Mouse (Mus musculus) layer of hippocampus, adult 2 months (tissue): Measurements from ENCODE around the gene Cmklr1. TPM values are rescaled to one million over a fixed set of nuclear protein-coding genes. Genes with fewer than 3 reads are reported as not detected.

ENCODE experiments used
- DNase-seq, 2 experiments: peaks; one replicate each; pipeline ENCODE4 v3.0.0; 2022; ENCODE audit warnings: low spot score in 2 of 2
- H3K27ac ChIP-seq: fragments of 200-600 bp; 2 replicates; pipeline ENCODE4 v1.8.1; 2022
- H3K4me3 ChIP-seq: fragments of 200-600 bp; 2 replicates; pipeline ENCODE4 v1.8.1; 2022; ENCODE audit warnings: mild to moderate bottlenecking
- CTCF ChIP-seq: fragments of 200-600 bp; conservative IDR thresholded peaks from 2 replicates; pipeline ENCODE4 v1.8.1; 2022; ENCODE audit warnings: antibody characterized with exemption, mild to moderate bottlenecking, moderate library complexity
- total RNA-seq, 2 experiments: library from RNA; stranded (reverse); gene quantifications; 2 replicates each; pipeline ENCODE4 v1.2.3; 2021

Cmklr1 gene
- total RNA-seq, 2 experiments from 2014 or later: 3.3 to 4.5 TPM

DNA sequence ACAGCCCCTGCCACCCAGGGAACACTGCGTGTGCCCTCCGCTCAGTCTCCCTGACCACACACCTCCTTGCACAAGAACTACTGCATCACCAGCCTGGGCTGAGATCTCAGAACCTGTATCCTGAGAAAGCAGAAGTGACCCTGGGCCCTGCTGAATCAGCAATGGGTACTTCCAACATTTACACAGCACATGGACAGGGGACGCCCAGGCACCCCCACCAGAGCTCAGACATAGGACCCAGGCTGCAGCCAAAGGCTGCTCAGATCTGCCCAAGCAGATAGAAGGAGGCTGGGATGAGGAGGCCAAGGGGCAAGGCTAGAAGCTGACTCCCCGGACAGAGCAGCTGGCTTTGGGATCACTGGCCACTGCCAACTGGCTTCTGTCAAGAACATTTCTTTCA is 5.7 kb downstream of the Cmklr1 start:
- no peak overlapping the region for H3K4me3 ChIP-seq
- H3K27ac ChIP-seq: peak overlapping the region; percentile 67; the same call in 1 of the 2 replicates
- DNase-seq: peak in 1 of 2 experiments; percentile 39
- no peak for TF ChIP-seq CTCF

DNA sequence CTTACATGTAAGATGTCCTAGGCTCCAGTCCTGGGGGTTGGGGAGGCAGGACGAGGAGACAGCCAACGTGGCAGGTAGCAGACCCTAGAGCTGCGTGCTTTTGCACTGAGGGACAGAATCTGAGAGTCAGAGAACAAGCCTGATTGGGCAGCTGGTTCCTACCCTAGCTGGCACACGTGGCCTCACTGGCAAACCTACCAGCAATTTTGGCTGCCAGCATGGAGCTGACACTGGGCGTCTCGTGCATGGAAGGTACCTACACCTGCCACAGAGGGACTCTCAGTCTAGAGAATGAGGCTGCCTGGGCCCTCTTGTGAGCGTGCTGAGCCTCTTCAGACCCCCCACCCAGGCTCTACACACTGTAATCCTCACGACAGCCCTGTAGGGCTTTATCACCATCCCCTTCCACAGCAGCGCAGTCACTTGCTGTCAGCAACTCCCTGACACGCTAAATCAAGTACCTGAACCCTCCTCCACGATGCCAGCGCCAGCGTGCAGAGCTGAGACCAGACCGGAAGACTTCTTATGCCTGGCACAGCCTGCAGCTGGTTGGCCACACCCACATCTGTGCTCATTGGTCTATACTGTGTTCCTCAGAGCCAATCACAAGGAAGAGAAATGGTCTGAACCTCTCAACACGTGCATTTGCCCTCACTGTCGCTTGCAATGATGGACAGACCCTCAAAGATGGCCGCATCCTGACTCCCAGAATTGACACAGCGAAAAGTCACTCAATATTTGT is 6.9 kb downstream of the Cmklr1 start:
- TF ChIP-seq CTCF: no peak
- Histone ChIP-seq H3K4me3 (peak overlapping the region; percentile 38), H3K27ac (peak overlapping the region; percentile 77)
- DNase-seq: peak; percentile 37 to 59

DNA sequence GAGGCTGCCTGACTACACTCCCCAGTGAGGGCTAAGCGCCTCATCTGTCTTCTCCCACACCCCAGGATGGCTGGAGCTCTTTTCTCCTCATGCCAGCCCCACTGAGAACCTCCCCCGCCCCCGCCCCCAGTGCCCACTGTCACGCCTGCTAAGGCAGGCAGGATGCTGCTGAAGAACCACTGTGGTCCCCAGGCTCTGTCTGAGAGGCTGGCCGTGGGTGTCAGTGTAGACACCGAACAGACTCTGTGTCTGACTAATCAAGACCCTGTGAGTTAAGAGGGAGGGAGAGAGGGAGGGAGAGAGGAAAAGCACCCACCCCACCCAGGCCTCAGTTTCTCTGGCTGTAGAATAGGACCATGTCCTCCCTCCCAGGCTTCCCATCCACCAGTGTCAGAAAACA is 9.2 kb downstream of the Cmklr1 start:
- no peak for DNase-seq

DNA sequence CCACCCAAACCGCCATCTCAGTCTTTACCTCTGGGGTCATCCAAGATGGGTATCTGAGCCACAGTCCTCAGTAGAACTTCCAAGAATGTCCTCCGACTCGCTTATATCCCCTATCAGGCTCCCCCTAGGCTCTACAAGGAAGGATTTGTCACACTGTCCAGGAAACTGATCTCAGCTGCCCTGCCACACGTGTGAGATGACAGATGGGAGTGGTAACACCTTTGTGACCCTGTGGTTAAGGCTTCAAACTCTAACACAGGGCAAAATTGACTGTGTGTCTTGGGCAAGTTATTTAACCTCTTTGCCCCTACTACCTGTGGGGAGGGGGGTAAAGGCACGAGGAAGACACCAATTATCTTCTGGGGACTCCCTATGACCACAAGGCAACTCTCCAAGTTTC is 11.1 kb downstream of the Cmklr1 start:
- no peak for DNase-seq
- Histone ChIP-seq H3K27ac (no peak overlapping the region), H3K4me3 (no peak overlapping the region)
- TF ChIP-seq CTCF: no peak

More for the DNA sequence above, 9.2 kb downstream of the Cmklr1 start:
- Histone ChIP-seq H3K27ac (peak overlapping the region; percentile 41; the same call in 1 of the 2 replicates), H3K4me3 (no peak overlapping the region)
- no peak for TF ChIP-seq CTCF

DNA sequence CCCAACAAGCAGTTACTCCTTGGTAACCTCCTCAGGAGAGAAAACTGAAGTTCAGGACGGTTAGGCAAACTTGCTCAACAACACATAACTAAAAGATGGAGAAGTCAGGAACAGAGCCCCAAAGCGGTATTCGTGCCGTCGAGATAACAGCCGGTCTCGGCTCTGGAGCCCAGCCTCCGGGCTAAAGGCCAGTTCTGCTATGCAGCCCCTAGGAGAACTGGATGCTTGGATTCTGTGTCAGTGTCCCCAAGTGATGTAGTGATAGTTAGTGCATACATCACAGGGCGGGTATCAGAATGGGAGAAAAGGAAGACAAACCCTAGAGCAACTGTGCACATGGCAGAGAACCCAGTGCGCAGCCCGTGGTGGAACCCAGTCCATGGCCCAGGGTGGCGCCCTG is 12.2 kb downstream of the Cmklr1 start:
- TF ChIP-seq CTCF: no peak
- no peak for DNase-seq
- Histone ChIP-seq H3K27ac (peak overlapping the region; percentile 52; the same call in 1 of the 2 replicates), H3K4me3 (no peak overlapping the region)

DNA sequence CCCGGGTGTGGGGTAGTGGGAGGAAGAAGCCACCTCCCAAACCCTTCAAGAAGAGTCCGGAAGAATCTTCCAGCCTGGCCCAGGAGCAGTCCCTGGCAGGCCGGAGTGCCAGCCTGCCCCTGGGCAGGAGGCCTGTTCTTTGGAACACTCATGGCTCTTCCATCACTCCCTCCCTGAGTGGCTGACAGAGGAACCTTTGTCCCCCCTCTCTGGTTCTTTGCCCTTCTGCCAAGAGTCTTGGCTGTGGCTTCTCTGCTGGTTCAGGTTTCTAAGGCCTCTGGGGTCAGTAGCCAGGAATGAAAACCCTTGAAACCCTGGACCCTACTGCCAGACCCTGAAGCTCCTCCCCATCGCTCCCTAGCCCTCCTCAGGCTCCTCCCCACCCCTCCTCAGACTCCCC is 12.6 kb downstream of the Cmklr1 start:
- peak overlapping the region; percentile 52; the same call in 1 of the 2 replicates for H3K27ac ChIP-seq
- TF ChIP-seq CTCF: no peak
- peak; percentile 53 to 75 for DNase-seq
- H3K4me3 ChIP-seq: no peak overlapping the region

DNA sequence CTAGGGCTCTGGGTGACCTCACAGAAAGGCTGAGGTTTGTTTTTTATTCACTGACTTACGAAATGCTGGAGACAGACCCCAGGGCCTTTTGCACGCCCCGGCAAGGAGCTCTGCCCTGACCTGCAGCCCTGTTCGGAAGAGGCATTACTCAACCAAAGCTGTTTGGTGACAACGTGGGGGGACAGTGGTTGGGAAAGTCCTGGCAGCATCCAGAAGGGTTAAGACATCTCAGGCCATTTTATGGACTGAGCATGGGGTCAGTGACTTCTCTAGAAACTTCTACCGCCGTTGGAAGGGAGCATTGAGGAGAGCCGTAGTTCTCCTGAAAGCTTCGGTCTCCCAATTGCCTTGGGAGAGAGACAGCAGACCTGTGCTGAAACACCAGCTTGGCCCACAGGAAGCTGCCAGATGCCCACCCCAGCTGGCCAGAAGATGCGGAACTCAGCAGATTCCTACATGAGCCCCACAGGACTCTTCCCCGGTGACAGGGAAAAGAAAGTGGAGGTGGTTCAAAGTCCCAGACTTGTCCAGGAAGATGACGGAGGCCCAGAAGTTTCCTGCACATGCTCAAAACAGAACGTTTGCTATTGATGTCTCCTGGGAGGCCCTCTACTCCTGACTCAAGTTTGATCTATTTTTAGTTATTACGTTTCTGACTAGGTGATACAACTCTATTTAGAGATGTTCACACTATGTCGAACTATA is 14.2 kb downstream of the Cmklr1 start:
- Histone ChIP-seq H3K4me3 (no peak overlapping the region), H3K27ac (peak overlapping the region; percentile 52; the same call in 1 of the 2 replicates)
- no peak for TF ChIP-seq CTCF
- DNase-seq: no peak

DNA sequence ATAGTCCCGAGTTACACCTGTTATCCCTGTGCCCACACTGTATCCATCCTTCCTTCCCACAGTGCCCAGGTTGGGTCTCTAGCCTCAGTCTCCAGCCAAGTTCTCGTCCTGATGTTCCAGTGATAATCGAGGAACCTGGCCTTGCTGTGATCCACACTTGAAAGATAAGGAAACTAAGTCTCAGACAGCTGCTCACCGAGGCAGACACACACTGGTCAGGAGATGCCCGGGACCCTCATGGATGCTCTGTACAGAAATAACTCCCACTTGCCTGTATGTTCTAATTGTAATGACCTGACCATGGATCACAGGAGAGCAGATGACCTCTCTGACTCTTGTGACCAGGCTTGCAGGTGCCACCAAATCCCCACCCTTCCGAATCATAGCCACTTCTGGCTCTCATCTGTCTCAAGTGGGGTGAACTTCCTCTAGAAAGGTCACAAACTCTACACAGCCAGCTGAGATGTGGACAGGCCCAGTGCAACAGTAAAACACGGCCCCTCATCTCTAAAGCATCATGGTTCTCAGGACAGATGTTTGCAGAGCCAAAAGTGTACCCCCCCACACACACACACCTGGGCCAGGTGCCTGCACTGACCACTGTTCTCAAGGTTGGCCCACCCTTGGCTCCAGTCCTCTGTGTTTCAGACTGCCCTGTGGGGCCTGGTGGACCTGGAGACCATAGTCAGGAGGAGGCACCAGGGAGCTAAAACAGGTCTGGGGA is 15.2 kb downstream of the Cmklr1 start:
- H3K4me3 ChIP-seq: no peak overlapping the region
- DNase-seq: no peak
- TF ChIP-seq CTCF: no peak
- H3K27ac ChIP-seq: peak overlapping the region; percentile 74; the same call in 1 of the 2 replicates

DNA sequence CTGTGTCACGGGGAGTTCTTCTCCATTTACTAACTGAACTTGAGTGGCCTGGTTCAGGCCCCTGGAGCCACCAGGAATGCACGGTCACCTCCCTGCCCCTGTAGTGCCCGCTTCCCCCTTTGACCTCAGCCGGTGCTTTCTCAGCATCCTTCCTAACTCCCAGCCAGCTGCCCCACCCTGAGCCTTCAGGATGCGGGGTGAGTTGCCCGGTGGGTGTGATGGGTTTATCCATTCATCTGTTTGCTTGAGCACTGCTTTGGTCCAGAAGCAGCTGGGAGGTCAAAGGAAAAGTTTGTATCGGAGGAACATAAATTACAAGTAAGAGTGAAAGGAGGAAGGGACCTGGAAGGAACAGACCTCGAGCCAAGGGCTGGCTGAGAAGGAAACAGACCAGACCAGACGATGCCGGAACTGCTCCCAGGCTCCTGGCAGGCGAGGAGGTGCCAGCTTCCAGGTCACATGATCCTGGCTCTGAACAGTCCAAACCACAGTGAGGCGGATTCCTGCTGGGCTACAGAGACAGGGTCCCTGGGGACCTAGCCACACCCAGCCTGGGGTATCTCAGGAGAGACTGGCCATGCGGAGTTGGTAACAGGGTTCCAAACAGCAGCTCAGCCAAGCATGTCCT is 16.1 kb downstream of the Cmklr1 start:
- peak overlapping the region; percentile 74 for H3K27ac ChIP-seq
- TF ChIP-seq CTCF: no peak
- H3K4me3 ChIP-seq: no peak overlapping the region
- DNase-seq: peak; percentile 49 to 57

DNA sequence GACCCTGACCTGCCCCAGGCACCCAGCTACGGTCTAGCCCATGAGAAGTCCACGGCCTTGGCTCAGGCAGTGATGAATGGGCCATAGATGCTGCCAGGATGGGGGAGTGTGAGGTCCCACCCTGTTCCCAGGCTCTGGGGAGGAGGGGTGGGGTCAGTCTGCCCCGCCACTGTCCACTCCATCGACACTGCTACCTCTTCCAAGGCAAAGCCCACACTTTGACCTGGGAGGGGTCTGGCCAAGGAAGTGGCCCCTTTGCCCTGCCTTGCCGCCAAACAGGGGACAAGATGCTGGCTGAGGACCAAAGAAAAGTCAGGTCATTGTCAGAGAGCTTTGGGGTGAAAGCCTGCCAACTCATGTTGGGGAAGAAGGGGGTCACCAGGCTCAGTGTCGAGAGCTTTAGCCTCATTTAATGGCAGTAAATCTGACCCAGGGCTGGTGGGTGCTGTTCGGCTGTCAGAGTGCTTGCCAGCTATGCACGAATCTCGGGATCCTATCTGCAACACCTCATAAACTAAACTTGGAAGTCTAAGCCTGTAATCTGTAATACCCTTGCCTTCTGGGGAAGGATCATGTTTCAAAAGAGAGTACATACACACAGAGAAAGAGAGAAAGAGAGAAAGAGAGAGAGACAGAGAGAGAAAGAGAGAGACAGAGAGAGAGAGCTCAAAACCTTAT is 17.1 kb downstream of the Cmklr1 start:
- Histone ChIP-seq H3K4me3 (no peak overlapping the region), H3K27ac (peak overlapping the region; percentile 74; the same call in 1 of the 2 replicates)
- no peak for TF ChIP-seq CTCF
- no peak for DNase-seq

DNA sequence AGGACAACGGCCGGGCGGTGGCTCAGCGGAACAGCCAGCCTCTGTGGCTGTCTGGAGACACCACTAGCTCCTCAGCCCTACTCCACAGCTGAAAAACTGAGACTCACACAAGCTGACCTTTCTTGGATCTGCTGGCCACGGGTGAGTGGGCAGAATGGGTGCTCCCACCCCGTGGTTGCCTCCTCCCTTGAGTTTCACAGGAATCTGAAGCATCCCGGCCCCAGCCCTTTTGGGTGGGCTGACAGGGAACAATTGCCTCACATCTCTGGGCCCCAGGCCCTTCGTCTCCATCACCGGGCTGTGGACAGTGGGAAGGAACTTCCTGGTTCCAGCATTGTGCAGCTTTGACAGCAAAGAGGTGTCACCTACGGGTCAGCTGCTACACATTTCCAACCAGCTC is 20.1 kb downstream of the Cmklr1 start:
- Histone ChIP-seq H3K4me3 (no peak overlapping the region), H3K27ac (no peak overlapping the region)
- no peak for DNase-seq
- TF ChIP-seq CTCF: no peak

DNA sequence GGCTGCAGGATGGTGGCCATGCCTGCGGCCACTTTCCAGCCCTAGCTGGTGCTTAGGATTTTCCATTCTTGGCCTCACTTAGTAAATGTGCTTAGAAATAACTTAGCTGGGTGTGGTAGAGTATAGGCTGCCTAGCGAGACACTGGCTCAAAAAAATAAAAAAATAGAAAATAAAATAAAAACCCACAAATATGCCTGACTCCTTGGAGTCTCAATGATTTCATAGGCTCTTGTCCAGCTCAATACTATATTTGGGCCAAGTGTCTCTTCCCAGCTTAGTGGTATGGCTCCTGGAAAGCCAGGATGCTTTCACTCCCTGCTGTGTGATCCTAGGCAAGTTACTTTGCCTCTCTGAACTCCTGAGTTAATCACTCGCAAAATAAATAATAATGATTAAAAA is 21.0 kb downstream of the Cmklr1 start:
- DNase-seq: no peak
- no peak for TF ChIP-seq CTCF
- no peak overlapping the region for H3K27ac ChIP-seq
- no peak overlapping the region for H3K4me3 ChIP-seq
